Mouse (Mus musculus) stomach, postnatal 0 days (tissue): Measurements from ENCODE around the gene Birc6.

Experiments used
- CTCF ChIP-seq: IDR thresholded peaks from 2 replicates; pipeline ENCODE4 v1.5.1; 2016; ENCODE audit warnings: antibody characterized with exemption, low read depth, mild to moderate bottlenecking, moderate library complexity
- EP300 ChIP-seq: optimal IDR thresholded peaks from 2 replicates; pipeline ENCODE3; 2016; ENCODE audit warnings: antibody characterized with exemption

- no peak for TF ChIP-seq CTCF
- TF ChIP-seq EP300, result no peak
Measured at GRCm38 (mm10) chr17:74711627-74712026, 183.5 kb downstream of the Birc6 start.
